Mouse (Mus musculus) intestine, embryonic 16.5 days (tissue): ENCODE data around the gene 4930502E18Rik. TPM values are rescaled to one million over a fixed set of nuclear protein-coding genes. Genes with fewer than 3 reads are reported as not detected.

Experiments used
- ATAC-seq: fragments of 200-750 bp; cut with Nextera tagmentation; 2 replicates; pipeline ENCODE4 v1.8.0; 2017; ENCODE audit warnings: moderate TSS enrichment, moderate library complexity
- H3K27ac ChIP-seq: fragments of 300-500 bp; sonication (generic); 2 replicates; pipeline ENCODE4 v1.5.1; 2014; ENCODE audit warnings: mild to moderate bottlenecking, low read length
- H3K27me3 ChIP-seq: fragments of 300-500 bp; sonication (generic); replicated peaks from 2 replicates; pipeline ENCODE4 v1.6.1; 2014; ENCODE audit warnings: low read length, control low read depth, mixed read lengths; ENCODE audit not compliant: control insufficient read depth, insufficient read depth
- H3K36me3 ChIP-seq: fragments of 300-500 bp; sonication (generic); 2 replicates; pipeline ENCODE4 v1.6.1; 2014; ENCODE audit warnings: low read length, control low read depth; ENCODE audit not compliant: control insufficient read depth, insufficient read depth
- H3K4me1 ChIP-seq: fragments of 300-500 bp; sonication (generic); 2 replicates; pipeline ENCODE4 v1.6.1; 2014; ENCODE audit warnings: low read length, control low read depth, mixed read lengths; ENCODE audit not compliant: control insufficient read depth, insufficient read depth
- H3K4me2 ChIP-seq: fragments of 300-500 bp; sonication (generic); 2 replicates; pipeline ENCODE4 v1.6.1; 2014; ENCODE audit warnings: low read depth, low read length, control low read depth
- H3K4me3 ChIP-seq: fragments of 300-500 bp; sonication (generic); 2 replicates; pipeline ENCODE4 v1.5.1; 2014; ENCODE audit warnings: mild to moderate bottlenecking, low read length
- H3K9ac ChIP-seq: fragments of 300-500 bp; sonication (generic); 2 replicates; pipeline ENCODE4 v1.6.1; 2014; ENCODE audit warnings: low read depth, low read length
- H3K9me3 ChIP-seq: fragments of 300-500 bp; sonication (generic); 2 replicates; pipeline ENCODE4 v1.6.1; 2016; ENCODE audit warnings: low read length, control low read depth; ENCODE audit not compliant: control insufficient read depth
- WGBS: fragments of 180-500 bp; shearing (Covaris S2); extraction: QIAGEN DNeasy Blood & Tissue Kit; methylation state at CpG from one replicate; pipeline ENCODE4 v1.1.7; 2014; 5-methylcytosine and 5-hydroxymethylcytosine counted together
- polyA plus RNA-seq: library from polyadenylated mRNA; unstranded; fragments of >200 nt; fragmentation: Nextera tagmentation; extraction: Ambion mirVana; gene quantifications from 2 replicates; pipeline ENCODE4 v1.2.1, GENCODE M21; 2015

The 4930502E18Rik gene
- polyA plus RNA-seq, 1 experiment from 2014 or later = 0.12 TPM

- peak; percentile 81 for ATAC-seq
- peak overlapping the region; percentile 51 for H3K9ac ChIP-seq
- WGBS = 16% methylated on average over 46 of the region's 49 CpGs
These were observed 8.1 kb upstream of the 4930502E18Rik start for GRCm38 (mm10) chrX:53716323-53717182.

GRCm38 (mm10) chrX:53728967-53729366 is 4.3 kb downstream of the 4930502E18Rik start:
- ATAC-seq = no peak

More at GRCm38 (mm10) chrX:53716323-53717182, 8.1 kb upstream of the 4930502E18Rik start:
- no peaks in the 10 kb centered on the region for H3K36me3 ChIP-seq
- H3K4me1 ChIP-seq = no peaks in the 10 kb centered on the region
- H3K27me3 ChIP-seq = no peaks in the 10 kb centered on the region
- H3K4me3 ChIP-seq = peak overlapping the region; percentile 30
- peak overlapping the region; percentile 54 for H3K4me2 ChIP-seq
- no peak overlapping the region for H3K27ac ChIP-seq
- no peaks in the 10 kb centered on the region for H3K9me3 ChIP-seq

GRCm38 (mm10) chrX:53752851-53753250 is 28.2 kb downstream of the 4930502E18Rik start:
- H3K4me1 ChIP-seq = no peaks in the 10 kb centered on the region
- 80% methylated on average over 1 of the region's 1 CpGs for WGBS
- no peaks in the 10 kb centered on the region for H3K9me3 ChIP-seq
- H3K27me3 ChIP-seq = no peaks in the 10 kb centered on the region
- H3K36me3 ChIP-seq = no peaks in the 10 kb centered on the region
- ATAC-seq = no peak
- H3K27ac ChIP-seq = no peak overlapping the region
- no peak overlapping the region for H3K9ac ChIP-seq
- H3K4me2 ChIP-seq = no peak overlapping the region
- no peak overlapping the region for H3K4me3 ChIP-seq

More at GRCm38 (mm10) chrX:53728967-53729366, 4.3 kb downstream of the 4930502E18Rik start:
- Histone ChIP-seq H3K4me1 (no peaks in the 10 kb centered on the region), H3K4me3 (no peak overlapping the region), H3K9me3 (no peaks in the 10 kb centered on the region), H3K27me3 (no peaks in the 10 kb centered on the region), H3K27ac (no peak overlapping the region), H3K36me3 (no peaks in the 10 kb centered on the region), H3K4me2 (no peak overlapping the region), H3K9ac (no peak overlapping the region)
- WGBS = 93% methylated on average over 2 of the region's 2 CpGs

- Histone ChIP-seq H3K9me3 (no peaks in the 10 kb centered on the region), H3K4me1 (no peaks in the 10 kb centered on the region), H3K9ac (no peak within 1 kb of the TSS), H3K4me3 (no peak within 1 kb of the TSS), H3K4me2 (no peak within 1 kb of the TSS), H3K36me3 (no peaks in the 10 kb centered on the region), H3K27ac (no peak within 1 kb of the TSS), H3K27me3 (no peaks in the 10 kb centered on the region)
- ATAC-seq = no peak
- 92% methylated on average over 16 of the region's 16 CpGs for WGBS
These were observed 33.1 kb downstream of the 4930502E18Rik start, which contains the start of gene 1700013H16Rik for GRCm38 (mm10) chrX:53757736-53758135. Gene 1700013H16Rik (minus strand): TSS chrX:53757831.

GRCm38 (mm10) chrX:53776276-53776675 is 51.6 kb downstream of the 4930502E18Rik start, which contains the start of gene Zfp36l3:
Gene Zfp36l3 (minus strand): TSS chrX:53776394.
- H3K9ac ChIP-seq = no peak within 1 kb of the TSS
- H3K27ac ChIP-seq = no peak within 1 kb of the TSS
- ATAC-seq = no peak
- no peak within 1 kb of the TSS for H3K4me2 ChIP-seq
- no peak within 1 kb of the TSS for H3K4me3 ChIP-seq
- 89% methylated on average over 12 of the region's 12 CpGs for WGBS
- H3K36me3 ChIP-seq = no peaks in the 10 kb centered on the region
- H3K27me3 ChIP-seq = no peaks in the 10 kb centered on the region
- H3K9me3 ChIP-seq = no peaks in the 10 kb centered on the region
- no peaks in the 10 kb centered on the region for H3K4me1 ChIP-seq

Other genes with a start within 250 kb of the 4930502E18Rik start
- 26.2 and 30.7 TPM in 2 replicates for gene Rtl8c, start 116.8 kb upstream of the 4930502E18Rik start, polyA plus RNA-seq
- not detected in 2 replicates for gene Gm14597, start 115.8 kb upstream of the 4930502E18Rik start, polyA plus RNA-seq
- gene Rtl8a, start 81.1 kb upstream of the 4930502E18Rik start, polyA plus RNA-seq = 43.8 and 44.8 TPM in 2 replicates
- 35.4 TPM in 2 replicates for gene Rtl8b, start 54.4 kb upstream of the 4930502E18Rik start, polyA plus RNA-seq
- 0.18 TPM in 1 of 2 replicates, not detected in the other for gene 1700013H16Rik, start 33.0 kb downstream of the 4930502E18Rik start, polyA plus RNA-seq
- not detected in 2 replicates for gene Zfp36l3, start 51.6 kb downstream of the 4930502E18Rik start, polyA plus RNA-seq
- 1.6 and 2.2 TPM in 2 replicates for gene Xlr, start 72.9 kb downstream of the 4930502E18Rik start, polyA plus RNA-seq